Mouse (Mus musculus) E14TG2a.4 (cell line): ENCODE results near the gene Pcbp2.

Experiments used
- H3K27me3 ChIP-seq: 2 replicates; pipeline ENCODE4 v1.6.1; 2014; ENCODE audit warnings: low read length, control low read depth; ENCODE audit not compliant: insufficient read depth
- H3K36me3 ChIP-seq: 2 replicates; pipeline ENCODE4 v1.6.1; 2014; ENCODE audit warnings: low read length, control low read depth; ENCODE audit not compliant: insufficient read depth
- H3K4me1 ChIP-seq: replicated peaks from 2 replicates; pipeline ENCODE4 v1.6.1; 2014; ENCODE audit warnings: low read depth, low read length, control low read depth
- H3K4me3 ChIP-seq: replicated peaks from 2 replicates; pipeline ENCODE4 v1.5.1; 2014; ENCODE audit warnings: mild to moderate bottlenecking, low read length
- H3K9me3 ChIP-seq: 2 replicates; pipeline ENCODE4 v1.6.1; 2014; ENCODE audit warnings: low read length, control low read depth
- CTCF ChIP-seq: conservative IDR thresholded peaks from 2 replicates; pipeline ENCODE4 v1.5.1; 2014; ENCODE audit warnings: low read length
- NANOG ChIP-seq: IDR thresholded peaks from 2 replicates; pipeline ENCODE4 v1.6.1; 2014; ENCODE audit warnings: borderline replicate concordance, low read length, mixed read lengths
- POU5F1 ChIP-seq: IDR thresholded peaks from 2 replicates; pipeline ENCODE4 v1.6.1; 2014; ENCODE audit warnings: low read length, borderline replicate concordance

Pcbp2 gene

GRCm38 (mm10) chr15:102506464-102506830, 36.1 kb downstream of the Pcbp2 start:
- Histone ChIP-seq H3K36me3 (peaks cover 74% of the 10 kb centered on the region), H3K4me1 (peaks cover 85% of the 10 kb centered on the region), H3K9me3 (no peaks in the 10 kb centered on the region), H3K27me3 (no peaks in the 10 kb centered on the region), H3K4me3 (no peak overlapping the region)
- TF ChIP-seq CTCF: no peak
- TF ChIP-seq NANOG: no peak
- TF ChIP-seq POU5F1: no peak

DNA sequence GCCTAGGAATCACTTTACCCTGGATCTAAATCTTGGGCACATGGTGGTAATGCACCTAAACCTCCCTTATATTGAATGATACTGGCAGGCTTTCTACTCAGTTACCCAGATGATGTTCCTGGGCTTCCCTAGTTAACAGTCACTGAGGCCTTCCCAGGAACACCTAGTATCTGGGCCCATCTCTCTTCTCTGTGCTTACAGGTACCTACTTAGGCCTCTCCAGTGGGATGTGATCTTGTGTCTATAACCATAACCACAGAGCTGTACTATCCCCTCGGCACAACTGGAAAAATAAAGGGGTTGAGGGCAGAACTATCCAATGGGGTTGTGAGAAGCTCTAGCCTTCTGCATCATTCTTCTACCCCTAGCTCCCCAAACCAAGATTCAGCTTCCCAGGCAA, 36.5 kb downstream of the Pcbp2 start:
- Histone ChIP-seq H3K36me3 (peaks cover 70% of the 10 kb centered on the region), H3K9me3 (no peaks in the 10 kb centered on the region), H3K27me3 (no peaks in the 10 kb centered on the region), H3K4me1 (peaks cover 85% of the 10 kb centered on the region), H3K4me3 (no peak overlapping the region)
- TF ChIP-seq CTCF: no peak
- TF ChIP-seq POU5F1: no peak
- TF ChIP-seq NANOG: no peak

GRCm38 (mm10) chr15:102507561-102507960, 37.2 kb downstream of the Pcbp2 start:
- Histone ChIP-seq H3K36me3 (peaks cover 63% of the 10 kb centered on the region), H3K9me3 (no peaks in the 10 kb centered on the region), H3K4me3 (no peak overlapping the region), H3K27me3 (no peaks in the 10 kb centered on the region), H3K4me1 (peaks cover 85% of the 10 kb centered on the region)
- no peak for TF ChIP-seq NANOG

GRCm38 (mm10) chr15:102508336-102508735, 38.0 kb downstream of the Pcbp2 start:
- Histone ChIP-seq H3K36me3 (peaks cover 55% of the 10 kb centered on the region), H3K4me1 (peaks cover 83% of the 10 kb centered on the region), H3K9me3 (no peaks in the 10 kb centered on the region), H3K4me3 (no peak overlapping the region), H3K27me3 (no peaks in the 10 kb centered on the region)
- no peak for TF ChIP-seq NANOG
- TF ChIP-seq POU5F1: no peak
- no peak for TF ChIP-seq CTCF

GRCm38 (mm10) chr15:102510110-102510509, 39.8 kb downstream of the Pcbp2 start:
- TF ChIP-seq POU5F1: no peak
- TF ChIP-seq NANOG: no peak
- TF ChIP-seq CTCF: no peak
- peaks cover 37% of the 10 kb centered on the region for H3K36me3 ChIP-seq
- no peaks in the 10 kb centered on the region for H3K27me3 ChIP-seq
- H3K4me3 ChIP-seq: peak overlapping the region; percentile 90
- no peaks in the 10 kb centered on the region for H3K9me3 ChIP-seq
- H3K4me1 ChIP-seq: peaks cover 67% of the 10 kb centered on the region

DNA sequence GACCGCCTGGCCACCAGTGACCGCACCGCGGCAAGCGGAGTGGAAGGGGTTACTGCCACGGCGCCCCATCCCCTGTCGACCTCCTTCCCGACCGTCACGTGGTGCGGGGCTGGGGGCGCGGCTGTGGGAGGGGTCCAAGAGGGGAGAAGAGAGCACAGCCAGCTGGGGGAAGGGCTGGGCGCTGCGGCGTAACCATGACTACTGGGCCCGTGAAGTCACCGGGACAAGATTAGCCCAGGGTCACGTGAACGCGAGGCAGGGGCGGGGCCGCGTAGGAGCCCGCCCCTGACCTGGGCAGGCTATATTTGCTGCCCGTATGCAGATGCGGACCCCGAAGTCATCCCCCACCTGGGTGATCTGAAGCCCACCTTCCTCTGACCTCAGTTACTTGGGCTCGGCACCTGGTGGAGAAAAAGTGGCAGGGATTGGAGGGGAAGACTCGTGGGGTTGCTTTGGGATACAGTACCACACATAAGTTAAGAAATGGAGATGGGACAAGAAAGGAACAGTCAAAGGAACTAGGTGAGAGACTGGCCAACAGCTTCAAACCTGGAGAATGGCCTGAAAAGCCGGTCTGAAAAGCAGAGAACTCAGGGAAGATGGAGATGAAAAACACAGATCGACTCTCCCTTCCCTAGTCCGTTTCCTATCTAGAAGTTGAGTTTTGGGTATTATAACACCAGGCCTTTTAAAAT, 40.4 kb downstream of the Pcbp2 start:
- Histone ChIP-seq H3K9me3 (no peaks in the 10 kb centered on the region), H3K36me3 (peaks cover 31% of the 10 kb centered on the region)
- TF ChIP-seq NANOG (no peak), CTCF (no peak), POU5F1 (no peak)

DNA sequence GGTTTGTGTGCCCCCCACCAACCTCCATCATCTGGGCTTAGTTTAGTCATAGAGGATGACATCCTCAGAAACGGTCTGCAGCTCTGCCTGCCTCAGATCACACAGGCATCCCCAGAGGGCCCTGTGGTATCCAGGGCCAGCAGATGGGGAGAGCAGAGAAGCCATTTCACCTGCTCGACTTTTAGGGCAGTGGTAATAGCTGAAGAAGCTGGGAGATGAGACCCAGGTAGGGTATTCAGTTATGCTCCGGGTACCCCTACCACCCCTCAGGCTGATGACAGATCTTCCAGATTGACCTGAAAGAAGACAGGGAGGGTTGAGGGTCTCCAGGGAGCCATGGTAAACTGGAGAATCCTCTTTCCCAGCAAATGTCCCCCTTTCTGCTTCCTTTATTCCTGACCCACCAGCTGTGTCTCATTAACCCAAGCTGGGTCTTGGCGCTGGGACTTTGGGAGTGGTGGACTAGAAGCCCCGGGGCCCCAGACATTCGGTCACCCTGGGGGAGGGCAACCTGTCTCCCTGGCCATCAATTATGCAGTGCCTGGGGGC, 41.0 kb downstream of the Pcbp2 start:
- no peaks in the 10 kb centered on the region for H3K9me3 ChIP-seq
- no peaks in the 10 kb centered on the region for H3K27me3 ChIP-seq
- TF ChIP-seq NANOG (no peak), POU5F1 (no peak), CTCF (no peak)
- H3K4me3 ChIP-seq: peak overlapping the region; percentile 90; the same call in 1 of the 2 replicates
- H3K4me1 ChIP-seq: peaks cover 69% of the 10 kb centered on the region
- H3K36me3 ChIP-seq: peaks cover 25% of the 10 kb centered on the region

More for the DNA sequence above, 40.4 kb downstream of the Pcbp2 start:
- H3K4me3 ChIP-seq: peak overlapping the region; percentile 90
- no peaks in the 10 kb centered on the region for H3K27me3 ChIP-seq
- peaks cover 67% of the 10 kb centered on the region for H3K4me1 ChIP-seq

DNA sequence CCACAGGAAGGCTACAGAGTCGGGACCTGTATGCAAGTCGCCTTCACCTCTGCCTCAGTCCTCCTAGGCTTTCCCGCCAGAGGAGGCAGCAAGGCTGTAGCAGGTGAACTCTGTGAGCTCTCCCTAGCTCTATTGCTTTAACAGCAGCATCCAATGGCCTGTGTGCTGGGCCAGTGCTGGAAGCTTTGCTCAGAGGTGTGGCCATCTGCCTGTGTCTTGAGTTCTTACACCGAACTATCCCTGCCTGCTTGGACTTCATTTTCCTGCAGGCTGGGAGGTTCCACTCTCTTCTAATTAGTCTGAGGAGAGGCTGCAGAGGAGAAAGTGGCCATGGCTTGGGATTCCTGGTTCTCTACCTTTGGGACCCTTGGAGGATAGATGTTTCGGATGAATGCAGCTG, 41.7 kb downstream of the Pcbp2 start:
- Histone ChIP-seq H3K36me3 (peaks cover 18% of the 10 kb centered on the region), H3K27me3 (no peaks in the 10 kb centered on the region), H3K9me3 (no peaks in the 10 kb centered on the region), H3K4me1 (peaks cover 67% of the 10 kb centered on the region), H3K4me3 (peak overlapping the region; percentile 32)
- TF ChIP-seq CTCF: no peak
- no peak for TF ChIP-seq NANOG
- no peak for TF ChIP-seq POU5F1

DNA sequence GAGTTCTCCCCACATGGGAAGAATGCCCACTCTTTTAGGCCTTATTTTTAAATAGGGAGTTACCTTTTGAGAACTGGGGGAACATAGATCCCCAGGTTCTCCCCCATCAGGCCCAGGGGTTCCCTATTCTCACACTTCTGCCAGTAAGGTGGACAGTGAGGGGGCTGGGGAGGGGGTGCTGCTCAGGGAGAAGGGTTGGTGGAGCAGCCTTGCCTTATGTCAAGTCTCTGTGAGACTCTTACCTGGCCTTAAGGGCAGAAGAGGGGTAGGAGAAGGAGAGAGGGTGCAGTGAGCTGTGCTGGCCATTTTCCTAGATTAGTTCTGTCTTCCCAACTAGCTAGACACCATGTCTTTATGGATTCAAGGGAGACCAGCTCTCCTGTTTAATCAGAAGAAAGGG, 42.1 kb downstream of the Pcbp2 start:
- TF ChIP-seq POU5F1 (no peak), NANOG (no peak), CTCF (no peak)
- H3K4me3 ChIP-seq: no peak overlapping the region
- no peaks in the 10 kb centered on the region for H3K27me3 ChIP-seq
- H3K9me3 ChIP-seq: no peaks in the 10 kb centered on the region
- H3K4me1 ChIP-seq: peaks cover 67% of the 10 kb centered on the region
- peaks cover 15% of the 10 kb centered on the region for H3K36me3 ChIP-seq
